Mouse (Mus musculus) heart, embryonic 12.5 days (tissue): ENCODE results near the gene Stk40. TPM values are rescaled to one million over a fixed set of nuclear protein-coding genes. Genes with fewer than 3 reads are reported as not detected.
"Not testable (repeated sequence)": the region's sequence is repeated elsewhere in the genome, so short reads cannot be mapped to it uniquely, and the experiment has no call there.

Source experiments
- ATAC-seq: fragments of 200-750 bp; cut with Nextera tagmentation; 2 replicates; pipeline ENCODE4 v1.8.0; 2017; ENCODE audit warnings: moderate TSS enrichment, moderate library complexity; ENCODE audit not compliant: insufficient number of reproducible peaks, low FRiP score
- H3K27ac ChIP-seq: fragments of 300-500 bp; sonication (generic); 2 replicates; pipeline ENCODE4 v1.5.1; 2016; ENCODE audit warnings: mild to moderate bottlenecking, moderate library complexity; ENCODE audit not compliant: poor library complexity, severe bottlenecking
- H3K27me3 ChIP-seq: fragments of 300-500 bp; sonication (generic); replicated peaks from 2 replicates; pipeline ENCODE4 v1.6.1; 2016; ENCODE audit warnings: mild to moderate bottlenecking, moderate library complexity
- H3K36me3 ChIP-seq: fragments of 300-500 bp; sonication (generic); 2 replicates; pipeline ENCODE4 v1.6.1; 2016; ENCODE audit warnings: mild to moderate bottlenecking, moderate library complexity
- H3K4me1 ChIP-seq: fragments of 300-500 bp; sonication (generic); replicated peaks from 2 replicates; pipeline ENCODE4 v1.6.1; 2016; ENCODE audit warnings: mild to moderate bottlenecking
- H3K4me2 ChIP-seq: fragments of 300-500 bp; sonication (generic); 2 replicates; pipeline ENCODE4 v1.6.1; 2016; ENCODE audit warnings: mild to moderate bottlenecking, moderate library complexity
- H3K4me3 ChIP-seq: fragments of 300-500 bp; sonication (generic); 2 replicates; pipeline ENCODE4 v1.5.1; 2016; ENCODE audit warnings: mild to moderate bottlenecking
- H3K9ac ChIP-seq: fragments of 300-500 bp; sonication (generic); 2 replicates; pipeline ENCODE4 v1.6.1; 2016; ENCODE audit warnings: mild to moderate bottlenecking, moderate library complexity
- H3K9me3 ChIP-seq: fragments of 300-500 bp; sonication (generic); replicated peaks from 2 replicates; pipeline ENCODE4 v1.6.1; 2016; ENCODE audit warnings: mild to moderate bottlenecking, moderate library complexity
- WGBS: fragments of 180-500 bp; shearing (Covaris S2); methylation state at CpG from one replicate; pipeline ENCODE4 v1.1.7; 2016; 5-methylcytosine and 5-hydroxymethylcytosine counted together
- polyA plus RNA-seq: library from polyadenylated mRNA; unstranded; fragments of >200 nt; fragmentation: Nextera tagmentation; extraction: Ambion mirVana; gene quantifications from 2 replicates; pipeline ENCODE4 v1.2.1, GENCODE M21; 2016

Stk40 gene
- polyA plus RNA-seq, 1 experiment from 2014 or later, result 35.0 TPM

DNA sequence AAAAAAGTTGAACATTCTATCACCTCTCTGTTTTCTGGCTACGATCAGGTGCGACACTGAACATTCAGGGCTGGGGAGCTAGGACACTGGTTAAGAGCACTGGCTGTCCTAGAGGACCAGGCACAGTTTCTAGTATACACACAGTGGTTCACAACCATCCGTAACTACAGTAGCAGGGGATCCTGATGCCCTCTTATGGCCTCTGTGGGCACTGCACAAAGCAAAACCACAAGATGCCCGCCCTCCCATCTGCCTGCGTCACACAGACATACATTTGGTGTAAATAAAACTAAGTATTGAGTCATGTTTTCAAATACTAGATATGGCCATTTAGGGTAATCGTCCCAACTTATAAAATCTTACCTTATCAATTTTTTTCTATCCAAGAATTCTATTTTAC is 53.8 kb downstream of the Stk40 start:
- H3K9me3 ChIP-seq, result no peaks in the 10 kb centered on the region
- H3K27ac ChIP-seq, result no peak overlapping the region
- H3K4me1 ChIP-seq, result peaks cover 20% of the 10 kb centered on the region
- no peak overlapping the region for H3K9ac ChIP-seq
- no peak for ATAC-seq
- 0 out of 2 replicates have a peak, but pooled peaks cover 3% of the 10 kb centered on the region for H3K36me3 ChIP-seq
- H3K4me2 ChIP-seq, result no peak overlapping the region
- no peak overlapping the region for H3K4me3 ChIP-seq
- no peaks in the 10 kb centered on the region for H3K27me3 ChIP-seq
- WGBS, result 87% methylated on average over 6 of the region's 6 CpGs

GRCm38 (mm10) chr4:126159455-126159854 is 55.7 kb downstream of the Stk40 start:
- Histone ChIP-seq H3K27me3 (no peaks in the 10 kb centered on the region), H3K4me2 (no peak overlapping the region), H3K9ac (no peak overlapping the region), H3K4me1 (peaks cover 31% of the 10 kb centered on the region), H3K4me3 (no peak overlapping the region), H3K36me3 (peaks cover 6% of the 10 kb centered on the region; the same call in 1 of the 2 replicates), H3K27ac (no peak overlapping the region), H3K9me3 (no peaks in the 10 kb centered on the region)
- WGBS, result 75% methylated on average over 8 of the region's 8 CpGs
- ATAC-seq, result no peak

- no peak overlapping the region for H3K9ac ChIP-seq
- no peak for ATAC-seq
These were observed 57.2 kb downstream of the Stk40 start for GRCm38 (mm10) chr4:126160981-126161380.

GRCm38 (mm10) chr4:126161456-126161855 is 57.7 kb downstream of the Stk40 start:
- Histone ChIP-seq H3K27me3 (no peaks in the 10 kb centered on the region), H3K4me3 (no peak overlapping the region), H3K4me2 (no peak overlapping the region), H3K36me3 (peaks cover 21% of the 10 kb centered on the region), H3K4me1 (peaks cover 23% of the 10 kb centered on the region), H3K9ac (no peak overlapping the region), H3K9me3 (no peaks in the 10 kb centered on the region), H3K27ac (no peak overlapping the region)
- no peak for ATAC-seq
- 84% methylated on average over 6 of the region's 6 CpGs for WGBS

More at GRCm38 (mm10) chr4:126160981-126161380, 57.2 kb downstream of the Stk40 start:
- no peaks in the 10 kb centered on the region for H3K27me3 ChIP-seq
- H3K36me3 ChIP-seq, result peaks cover 16% of the 10 kb centered on the region
- H3K27ac ChIP-seq, result no peak overlapping the region
- H3K4me2 ChIP-seq, result no peak overlapping the region
- no peak overlapping the region for H3K4me3 ChIP-seq
- no peaks in the 10 kb centered on the region for H3K9me3 ChIP-seq
- 83% methylated on average over 8 of the region's 8 CpGs for WGBS
- H3K4me1 ChIP-seq, result peaks cover 19% of the 10 kb centered on the region

GRCm38 (mm10) chr4:126161986-126162385 is 58.2 kb downstream of the Stk40 start:
- Histone ChIP-seq H3K9ac (peak overlapping the region; percentile 91; the same call in 1 of the 2 replicates), H3K27me3 (no peaks in the 10 kb centered on the region), H3K4me2 (peak overlapping the region; percentile 99), H3K36me3 (peaks cover 23% of the 10 kb centered on the region), H3K27ac (no peak overlapping the region), H3K4me3 (peak overlapping the region; percentile 70), H3K4me1 (peaks cover 29% of the 10 kb centered on the region), H3K9me3 (no peaks in the 10 kb centered on the region)
- 74% methylated on average over 9 of the region's 9 CpGs for WGBS
- 0 out of 2 replicates have a peak, but pooled peaks have one; percentile 4 for ATAC-seq

DNA sequence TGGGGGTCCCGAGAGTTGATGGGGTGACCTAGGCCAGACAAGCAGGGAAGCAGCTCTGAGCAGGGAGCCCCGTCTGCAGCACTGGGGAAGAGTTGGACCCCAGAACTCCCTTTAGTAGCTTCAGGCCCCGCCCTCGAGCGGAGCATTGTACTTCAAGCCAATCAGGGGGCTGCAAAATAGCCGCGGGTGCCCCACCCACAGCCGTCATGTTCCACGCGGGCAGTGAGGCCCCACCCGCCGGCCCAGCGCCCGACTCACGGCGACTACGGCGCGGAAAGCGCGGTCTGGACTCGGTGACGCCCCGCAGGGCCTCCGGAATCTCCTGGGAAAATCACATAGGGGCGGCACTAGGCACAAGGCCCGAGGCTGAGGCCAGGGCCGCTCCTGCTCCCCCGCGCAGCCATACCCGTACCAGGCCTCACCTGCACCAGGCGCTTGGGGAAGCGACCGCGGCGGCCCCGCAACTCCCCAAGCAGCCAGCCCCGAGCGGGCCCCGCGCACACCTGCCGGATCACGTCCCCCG is 58.8 kb downstream of the Stk40 start:
- Histone ChIP-seq H3K4me2 (peak overlapping the region; percentile 99), H3K36me3 (peaks cover 29% of the 10 kb centered on the region), H3K9ac (peak overlapping the region; percentile 91), H3K4me3 (peak overlapping the region; percentile 70), H3K27me3 (no peaks in the 10 kb centered on the region), H3K9me3 (no peaks in the 10 kb centered on the region), H3K27ac (peak overlapping the region; percentile 76), H3K4me1 (peaks cover 29% of the 10 kb centered on the region)
- ATAC-seq, result peak; percentile 90
- WGBS, result under 1% methylated on average over 44 of the region's 44 CpGs

DNA sequence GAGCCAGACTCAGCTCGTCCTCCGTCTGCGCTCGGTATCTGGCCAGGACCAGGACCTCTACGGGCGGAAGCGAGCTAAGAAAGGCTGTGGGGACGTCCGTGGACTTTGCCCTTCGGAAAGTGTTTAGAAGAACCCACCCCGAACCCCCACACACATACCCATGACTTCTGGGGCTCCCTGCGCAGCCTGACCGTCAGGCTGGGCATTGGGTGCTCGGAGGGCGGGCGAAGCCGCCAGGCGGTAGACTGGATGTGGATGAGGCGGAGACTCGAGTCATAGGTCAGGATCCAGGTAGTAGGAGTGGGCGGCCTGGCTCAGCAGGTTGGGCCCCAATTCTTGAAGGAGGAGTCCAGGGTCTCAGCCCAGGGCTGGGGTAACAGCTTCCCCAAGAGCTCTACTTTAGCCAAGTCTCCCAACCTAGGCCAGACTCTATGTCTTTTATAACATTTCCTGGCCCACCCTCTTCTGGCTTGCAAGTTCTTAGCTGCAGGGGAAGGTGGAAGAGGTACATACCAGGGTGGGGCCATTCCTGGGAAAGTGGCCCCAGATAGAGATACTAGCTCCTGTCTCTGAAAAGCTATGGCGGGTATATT is 59.4 kb downstream of the Stk40 start, which contains the start of gene Sh3d21:
Gene Sh3d21, minus strand, starts transcription at position 425 of the 593 bp plus-strand sequence.
- H3K9me3 ChIP-seq, result no peaks in the 10 kb centered on the region
- H3K27me3 ChIP-seq, result no peaks in the 10 kb centered on the region
- H3K36me3 ChIP-seq, result peaks cover 35% of the 10 kb centered on the region
- peak within 1 kb of the TSS; percentile 99 for H3K4me2 ChIP-seq
- H3K27ac ChIP-seq, result peak within 1 kb of the TSS; percentile 76
- H3K4me1 ChIP-seq, result peaks cover 29% of the 10 kb centered on the region
- peak within 1 kb of the TSS; percentile 91 for H3K9ac ChIP-seq
- peak within 1 kb of the TSS; percentile 70 for H3K4me3 ChIP-seq
- 6% methylated on average over 22 of the region's 22 CpGs for WGBS
- peak; percentile 37 for ATAC-seq

DNA sequence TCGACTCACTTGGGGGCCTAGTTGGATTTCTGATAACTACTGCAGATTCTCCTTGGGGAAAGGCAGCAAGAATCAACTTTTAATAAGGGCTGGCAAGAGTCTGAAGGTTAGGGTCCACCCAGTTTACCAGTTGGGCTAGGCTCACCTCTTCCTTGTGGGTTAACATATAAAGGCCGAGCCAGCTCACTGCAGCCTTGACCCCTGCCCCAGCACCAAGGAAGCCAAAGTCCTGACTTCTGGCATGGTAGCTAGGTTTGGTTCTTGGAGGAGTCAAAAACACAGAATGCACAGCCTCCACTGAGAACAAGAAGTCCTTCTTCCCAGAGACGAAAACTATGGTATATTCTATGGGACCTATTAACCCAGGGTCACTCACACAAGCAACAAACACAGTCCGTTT is 59.9 kb downstream of the Stk40 start:
- peak overlapping the region; percentile 99 for H3K4me2 ChIP-seq
- no peak overlapping the region for H3K9ac ChIP-seq
- peaks cover 40% of the 10 kb centered on the region for H3K36me3 ChIP-seq
- no peak overlapping the region for H3K4me3 ChIP-seq
- peaks cover 29% of the 10 kb centered on the region for H3K4me1 ChIP-seq
- no peak for ATAC-seq
- H3K9me3 ChIP-seq, result no peaks in the 10 kb centered on the region
- H3K27me3 ChIP-seq, result no peaks in the 10 kb centered on the region
- H3K27ac ChIP-seq, result no peak overlapping the region
- WGBS, result 62% methylated on average over 4 of the region's 4 CpGs

DNA sequence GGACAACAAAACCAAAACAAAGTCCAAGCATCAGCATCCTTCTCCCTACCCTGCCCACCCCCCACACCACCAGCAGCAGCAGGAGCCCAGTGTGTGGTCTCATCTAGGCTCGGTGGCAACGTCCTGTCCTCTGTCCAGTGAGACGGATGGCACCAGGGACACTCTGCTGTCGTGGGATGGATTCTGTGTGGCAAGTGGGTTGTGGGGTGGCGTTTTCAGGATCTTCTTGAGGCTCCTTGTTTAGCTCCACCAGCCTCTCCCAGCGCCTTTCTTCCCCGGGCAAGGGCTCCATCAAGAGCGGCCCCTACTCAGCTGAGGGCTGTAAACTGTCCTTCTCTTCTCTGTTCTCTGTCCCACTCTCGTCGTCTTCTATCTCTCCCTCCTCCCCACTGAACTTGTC is 61.3 kb downstream of the Stk40 start:
- not testable (repeated sequence) for ATAC-seq, H3K27ac ChIP-seq, H3K9me3 ChIP-seq, H3K9ac ChIP-seq, H3K4me3 ChIP-seq, H3K4me2 ChIP-seq, H3K27me3 ChIP-seq
- Histone ChIP-seq H3K36me3 (peaks cover 54% of the 10 kb centered on the region), H3K4me1 (peaks cover 29% of the 10 kb centered on the region)
- 74% methylated on average over 9 of the region's 10 CpGs for WGBS

GRCm38 (mm10) chr4:126166084-126166483 is 62.3 kb downstream of the Stk40 start:
- 72% methylated on average over 3 of the region's 3 CpGs for WGBS
- Histone ChIP-seq H3K4me3 (no peak overlapping the region), H3K27me3 (no peaks in the 10 kb centered on the region), H3K27ac (peak overlapping the region; percentile 53), H3K9me3 (no peaks in the 10 kb centered on the region), H3K4me1 (peaks cover 29% of the 10 kb centered on the region), H3K9ac (peak overlapping the region; percentile 13; the same call in 1 of the 2 replicates), H3K36me3 (peaks cover 62% of the 10 kb centered on the region), H3K4me2 (no peak overlapping the region)
- no peak for ATAC-seq

DNA sequence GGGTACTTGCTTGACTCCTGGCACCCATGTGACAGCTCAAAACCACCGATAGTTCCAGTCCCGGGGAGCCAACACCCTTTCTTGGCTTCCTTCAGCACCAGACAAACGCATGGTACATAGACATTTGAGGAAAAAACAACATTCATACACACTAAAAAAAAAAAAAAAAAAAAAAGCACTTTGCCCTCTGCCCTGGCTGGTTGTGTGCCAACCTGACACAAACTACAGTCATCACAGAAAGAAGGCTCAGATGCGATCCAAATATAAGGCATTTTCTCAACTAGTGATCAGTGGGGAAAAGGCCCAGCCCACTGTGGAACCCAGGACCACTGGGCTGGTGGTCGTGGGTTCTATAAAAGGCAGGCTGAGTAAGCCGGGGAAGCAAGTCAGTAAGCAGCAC is 65.1 kb downstream of the Stk40 start:
- WGBS, result 85% methylated on average over 6 of the region's 6 CpGs
- ATAC-seq, result no peak

More for the DNA sequence above, 65.1 kb downstream of the Stk40 start:
- H3K9ac ChIP-seq, result no peak overlapping the region
- H3K9me3 ChIP-seq, result no peaks in the 10 kb centered on the region
- no peak overlapping the region for H3K4me3 ChIP-seq
- no peak overlapping the region for H3K27ac ChIP-seq
- peaks cover 82% of the 10 kb centered on the region for H3K36me3 ChIP-seq
- no peaks in the 10 kb centered on the region for H3K27me3 ChIP-seq
- H3K4me2 ChIP-seq, result no peak overlapping the region
- peaks cover 13% of the 10 kb centered on the region for H3K4me1 ChIP-seq
